Mouse (Mus musculus) lung, adult 2 months (tissue): ENCODE data around the gene Barx2.

Experiments used
- CTCF ChIP-seq: fragments of 200-500 bp; IDR thresholded peaks from 2 replicates; pipeline ENCODE4 v1.5.1; 2011; ENCODE audit warnings: mild to moderate bottlenecking, low read length, control low read depth; ENCODE audit not compliant: insufficient read depth
- POLR2A ChIP-seq: fragments of 200-500 bp; IDR thresholded peaks from 2 replicates; pipeline ENCODE4 v1.6.1; 2011; ENCODE audit warnings: low read depth, mild to moderate bottlenecking, control low read depth, low read length, borderline replicate concordance; ENCODE audit errors: extremely low read depth

DNA sequence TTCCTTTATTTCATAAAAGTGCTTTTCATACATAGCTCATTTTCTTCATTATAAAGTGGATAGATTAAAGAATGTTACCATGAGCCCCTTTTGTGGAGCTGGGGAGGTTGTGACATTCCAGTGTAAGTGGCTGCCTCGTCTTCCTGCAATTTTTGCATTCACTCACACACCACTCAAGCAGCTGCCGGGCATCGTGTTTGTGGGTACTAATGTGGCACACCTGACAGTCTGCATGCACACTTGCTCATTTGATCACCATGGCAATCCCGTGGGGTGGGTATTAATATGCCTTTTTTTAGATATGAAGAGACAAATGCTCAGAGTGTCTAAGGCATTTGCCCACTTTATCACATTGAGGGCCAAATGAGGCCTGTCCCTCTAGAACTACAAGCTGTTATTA, 24.9 kb downstream of the Barx2 start:
- TF ChIP-seq CTCF (no peak), POLR2A (no peak)
